8 mouse cellular contexts compared by ENCODE assay signal in the genomic region with DNA sequence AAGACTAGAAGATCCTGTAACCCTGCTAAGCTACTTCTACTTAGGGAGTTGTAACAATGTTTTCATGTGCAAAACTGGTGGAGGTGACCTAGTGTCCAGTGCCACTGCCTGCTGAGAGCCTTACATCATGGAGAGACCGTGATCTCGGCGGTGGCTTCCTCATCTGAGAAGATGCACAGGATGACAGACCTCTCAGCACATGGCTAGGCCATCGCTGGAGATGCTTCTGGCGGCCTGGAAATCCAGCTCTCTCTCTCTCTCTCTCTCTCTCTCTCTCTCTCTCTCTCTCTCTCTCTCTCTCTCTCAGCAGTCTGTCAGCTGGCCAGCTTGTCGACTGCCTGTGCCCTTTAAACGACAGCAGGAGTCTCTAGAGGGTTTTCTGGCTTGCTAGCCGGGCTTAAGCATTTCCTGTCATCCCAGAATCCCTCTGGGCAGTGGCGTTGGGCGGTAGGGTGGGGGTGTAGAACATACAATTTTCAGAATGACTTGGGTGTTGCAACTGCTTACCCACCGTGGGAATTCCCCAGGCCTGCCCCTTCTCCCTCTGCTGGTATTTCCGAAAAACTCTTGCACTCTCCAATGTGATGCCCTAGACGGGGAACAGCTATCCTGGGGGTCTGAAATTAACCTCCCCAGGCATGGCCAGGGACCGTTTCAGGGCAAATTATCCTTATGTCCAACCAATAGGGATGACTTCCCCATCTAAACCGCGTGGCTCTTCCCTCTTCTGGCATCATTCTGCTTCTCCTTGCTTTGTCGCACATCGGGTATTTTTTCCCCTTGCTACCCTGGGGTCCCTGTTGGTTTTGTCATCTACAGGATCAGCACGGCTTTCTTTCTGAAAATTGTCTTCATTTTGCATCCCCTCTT. TPM values are rescaled to one million over a fixed set of nuclear protein-coding genes. Genes with fewer than 3 reads are reported as not detected.
DNase-seq lines count a peak whose midpoint lies in the region; ATAC-seq and TF ChIP-seq lines count a peak whose summit lies in the region.

No protein-coding gene starts in this region.

- TF ChIP-seq CTCF in liver, postnatal 0 days (IDR thresholded peaks at IDR 0.05; ENCODE audit: low read depth), result no peak

- DNase-seq in liver, postnatal 0 days, result no peak
- DNase-seq in liver, result no peak
- DNase-seq in embryonic facial prominence, embryonic 14.5 days (ENCODE audit: low spot score), result peak; percentile 62
- peak; percentile 65 for DNase-seq in induced T-regulatory cell, adult 2 months (ENCODE audit: low read depth)
- DNase-seq in lung, postnatal 36 days, result peak; percentile 68
- DNase-seq in embryo, embryonic 10 days (ENCODE audit: low spot score), result no peak
- no peak for DNase-seq in yolk sac, embryonic 10.5 days (ENCODE audit: low spot score)
- no peak for DNase-seq in spleen, postnatal 36 days (ENCODE audit: low spot score in 2 of 2)

- H3K36me3 ChIP-seq in liver, postnatal 0 days (replicated peaks; ENCODE audit: insufficient read depth, low read length), result no peaks in the 10 kb centered on the region
- H3K36me3 ChIP-seq in embryonic facial prominence, embryonic 14.5 days (ENCODE audit: control insufficient read depth, insufficient read depth, low read length), result no peaks in the 10 kb centered on the region

- no peak overlapping the region for H3K4me2 ChIP-seq in liver, postnatal 0 days (ENCODE audit: low read depth, low read length)
- H3K4me2 ChIP-seq in embryonic facial prominence, embryonic 14.5 days (ENCODE audit: low read depth, low read length), result no peak overlapping the region

- TF ChIP-seq EP300 in liver, postnatal 0 days (IDR thresholded peaks at IDR 0.05; ENCODE audit: low read depth), result no peak

- H3K9ac ChIP-seq in liver, postnatal 0 days (replicated peaks), result no peak overlapping the region
- no peak overlapping the region for H3K9ac ChIP-seq in embryonic facial prominence, embryonic 14.5 days (ENCODE audit: low read depth, low read length)

- no peaks in the 10 kb centered on the region for H3K27me3 ChIP-seq in liver, postnatal 0 days (ENCODE audit: insufficient read depth, low read length)
- no peaks in the 10 kb centered on the region for H3K27me3 ChIP-seq in embryonic facial prominence, embryonic 14.5 days (replicated peaks; ENCODE audit: control insufficient read depth, insufficient read depth, low read length)

- no peak overlapping the region for H3K4me3 ChIP-seq in liver, postnatal 0 days (ENCODE audit: low read depth, low read length)
- H3K4me3 ChIP-seq in embryonic facial prominence, embryonic 14.5 days (ENCODE audit: low read depth, low read length), result no peak overlapping the region

- 56% methylated on average over 19 of the region's 19 CpGs for WGBS in liver, postnatal 0 days (ENCODE audit: insufficient replicate concordance)
- WGBS in embryonic facial prominence, embryonic 14.5 days, result 54% methylated on average over 19 of the region's 19 CpGs

- no peak for ATAC-seq in liver, postnatal 0 days
- ATAC-seq in embryonic facial prominence, embryonic 14.5 days (ENCODE audit: low read depth), result no peak

- 0 out of 2 replicates have a peak overlapping the region, but pooled peaks have one; percentile 2 for H3K27ac ChIP-seq in liver, postnatal 0 days (ENCODE audit: low read depth)
- H3K27ac ChIP-seq in embryonic facial prominence, embryonic 14.5 days (replicated peaks; ENCODE audit: low read depth, low read length), result peak overlapping the region; percentile 49

- H3K4me1 ChIP-seq in liver, postnatal 0 days (ENCODE audit: insufficient read depth), result 0 out of 2 replicates have a peak, but pooled peaks cover 7% of the 10 kb centered on the region
- H3K4me1 ChIP-seq in embryonic facial prominence, embryonic 14.5 days (ENCODE audit: control insufficient read depth, insufficient read depth, low read length), result no peaks in the 10 kb centered on the region

- H3K9me3 ChIP-seq in liver, postnatal 0 days (ENCODE audit: low read length), result no peaks in the 10 kb centered on the region
- H3K9me3 ChIP-seq in embryonic facial prominence, embryonic 14.5 days (ENCODE audit: control insufficient read depth, low read length), result no peaks in the 10 kb centered on the region

RNA-seq across cellular contexts. Expression of gene Gm10309, which starts 2.5 kb away (rescaled TPM):
- polyA plus RNA-seq in liver, postnatal 0 days (2015; fragmentation: Nextera tagmentation; extraction: Ambion mirVana), result 0.05 TPM in 1 of 2 replicates, not detected in the other
- 0.11 and 0.24 TPM in 2 replicates for polyA plus RNA-seq in embryonic facial prominence, embryonic 14.5 days (2014; fragmentation: Nextera tagmentation; extraction: Ambion mirVana)

Comparison
In these comparisons a context has a peak if more than half of its experiments do, and no peak if none do; other contexts are left out.
1. DNase-seq: peak in embryonic facial prominence, embryonic 14.5 days (single experiment), induced T-regulatory cell, adult 2 months (single experiment) and lung, postnatal 36 days (single experiment); none in liver, postnatal 0 days (single experiment), liver (single experiment), embryo, embryonic 10 days (single experiment), yolk sac, embryonic 10.5 days (single experiment) and spleen, postnatal 36 days (0 of 2).